Mouse (Mus musculus): ENCODE data around the gene Klhl36. TPM values are rescaled to one million over a fixed set of nuclear protein-coding genes. Genes with fewer than 3 reads are reported as not detected.
A peak's percentile ranks its signal among the peaks of the same experiment; 100 is the strongest.
"Not testable (repeated sequence)": the region's sequence is repeated elsewhere in the genome, so short reads cannot be mapped to it uniquely, and the experiment has no call there.

Klhl36 gene
- polyA plus RNA-seq, 1 experiment from 2014 or later = 10.2 TPM

- Histone ChIP-seq H3K27me3 (ENCODE audit: control insufficient read depth, insufficient read depth, low read length) (no peaks in the 10 kb centered on the region), H3K4me1 (ENCODE audit: control insufficient read depth, insufficient read depth, low read length) (peaks cover 33% of the 10 kb centered on the region), H3K4me2 (peak overlapping the region; percentile 84), H3K9me3 (ENCODE audit: control insufficient read depth, low read length) (no peaks in the 10 kb centered on the region), H3K9ac (ENCODE audit: low read length) (peak overlapping the region; percentile 70), H3K36me3 (ENCODE audit: control insufficient read depth, insufficient read depth, low read length) (no peaks in the 10 kb centered on the region), H3K27ac (ENCODE audit: low read depth, low read length) (peak overlapping the region; percentile 44), H3K4me3 (ENCODE audit: low read depth, low read length) (peak overlapping the region; percentile 68)
- ATAC-seq (ENCODE audit: low FRiP score) (peak; percentile 41), DNase-seq (ENCODE audit: low spot score, missing footprints) (peak; percentile 92)
- 12% methylated on average over 14 of the region's 14 CpGs for WGBS
Measured at GRCm38 (mm10) chr8:119839419-119840021, 22.5 kb upstream of the Klhl36 start.

DNA sequence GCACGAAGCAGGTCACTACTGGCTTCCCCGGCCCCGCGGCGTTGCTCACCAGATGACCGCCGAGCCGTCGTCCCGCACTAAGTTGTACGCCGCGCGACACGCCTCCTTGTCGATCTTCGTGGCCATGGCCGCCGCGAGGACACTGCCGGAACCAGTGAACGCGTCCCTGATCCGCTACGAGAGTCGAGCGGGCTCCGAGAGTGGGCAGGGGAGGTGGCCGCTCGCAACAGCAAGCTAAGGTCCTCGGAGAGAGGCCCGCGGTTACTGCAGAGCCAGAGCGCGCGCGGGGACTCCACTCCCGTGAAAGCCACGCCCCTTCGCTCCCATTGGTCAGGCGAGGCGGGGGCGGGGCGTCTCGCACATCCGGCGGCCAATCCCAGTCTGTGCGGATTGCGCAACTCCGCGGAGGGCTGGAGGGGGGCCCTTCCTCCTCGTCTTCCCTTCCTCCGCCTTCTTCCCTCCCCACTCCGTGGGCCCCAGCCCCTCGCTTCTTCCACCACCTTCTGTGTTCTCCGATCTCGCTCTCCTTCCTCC is 21.7 kb upstream of the Klhl36 start, which contains the start of gene Cotl1:
Cotl1 (minus strand) TSS at position 270 of the 534 bp plus-strand sequence.
- DNase-seq (ENCODE audit: low spot score, missing footprints) (peak; percentile 99), ATAC-seq (ENCODE audit: low FRiP score) (peak; percentile 92)
- Histone ChIP-seq H3K9ac (ENCODE audit: low read length) (peak within 1 kb of the TSS; percentile 70), H3K9me3 (ENCODE audit: control insufficient read depth, low read length) (no peaks in the 10 kb centered on the region), H3K4me1 (ENCODE audit: control insufficient read depth, insufficient read depth, low read length) (peaks cover 33% of the 10 kb centered on the region), H3K4me2 (peak within 1 kb of the TSS; percentile 84), H3K27me3 (ENCODE audit: control insufficient read depth, insufficient read depth, low read length) (no peaks in the 10 kb centered on the region), H3K36me3 (ENCODE audit: control insufficient read depth, insufficient read depth, low read length) (no peaks in the 10 kb centered on the region), H3K27ac (ENCODE audit: low read depth, low read length) (peak within 1 kb of the TSS; percentile 44), H3K4me3 (ENCODE audit: low read depth, low read length) (peak within 1 kb of the TSS; percentile 68)
- under 1% methylated on average over 57 of the region's 57 CpGs for WGBS

DNA sequence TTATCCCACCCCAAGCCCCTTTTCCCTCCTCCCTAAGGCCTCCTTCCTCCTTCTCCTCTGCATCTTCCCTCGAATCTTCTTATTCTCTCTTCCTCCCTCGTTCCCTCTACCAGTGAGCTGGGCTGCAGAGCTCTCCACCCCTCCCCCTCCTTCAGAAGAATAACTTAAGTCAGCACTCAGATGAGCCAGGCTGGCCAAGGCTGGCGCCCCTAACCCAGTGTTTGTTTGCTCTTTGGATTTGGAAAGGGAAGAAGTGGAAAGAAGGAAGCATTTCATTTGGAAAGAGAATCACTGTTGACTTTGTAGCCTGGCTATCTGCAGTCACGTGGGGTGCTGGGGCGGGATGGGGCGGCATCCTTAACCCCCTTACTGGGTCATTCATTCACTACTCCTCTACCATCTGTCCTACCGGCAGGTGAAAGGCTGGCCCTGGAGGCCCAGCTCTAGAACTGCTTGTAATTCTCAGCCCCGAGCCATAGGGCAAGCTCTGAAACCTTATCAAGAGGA is 21.1 kb upstream of the Klhl36 start:
- WGBS = 8% methylated on average over 8 of the region's 8 CpGs

DNA sequence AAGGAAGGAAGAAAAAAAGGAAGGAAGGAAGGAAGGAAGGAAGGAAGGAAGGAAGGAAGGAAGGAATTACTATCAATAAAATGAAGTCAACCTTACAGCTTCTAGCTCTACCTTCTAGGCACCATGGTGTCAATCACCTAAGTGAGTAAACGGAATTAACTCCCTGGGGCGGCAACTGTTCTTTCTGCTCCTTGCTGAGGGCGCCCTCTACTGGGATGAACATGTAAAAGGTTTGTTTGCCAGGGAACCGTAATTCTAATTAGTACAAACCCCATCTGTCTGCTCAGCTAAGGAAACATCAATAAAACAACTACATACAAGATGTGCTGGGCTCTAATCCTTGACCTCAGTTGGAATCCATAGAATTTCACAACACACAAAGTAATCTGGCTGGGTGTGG is 18.6 kb upstream of the Klhl36 start:
- Histone ChIP-seq H3K27ac (ENCODE audit: low read depth, low read length) (no peak overlapping the region), H3K4me3 (ENCODE audit: low read depth, low read length) (no peak overlapping the region), H3K4me2 (no peak overlapping the region), H3K36me3 (ENCODE audit: control insufficient read depth, insufficient read depth, low read length) (no peaks in the 10 kb centered on the region), H3K9me3 (ENCODE audit: control insufficient read depth, low read length) (no peaks in the 10 kb centered on the region), H3K4me1 (ENCODE audit: control insufficient read depth, insufficient read depth, low read length) (peaks cover 21% of the 10 kb centered on the region), H3K9ac (ENCODE audit: low read length) (no peak overlapping the region), H3K27me3 (ENCODE audit: control insufficient read depth, insufficient read depth, low read length) (no peaks in the 10 kb centered on the region)
- WGBS = 2% methylated on average over 4 of the region's 4 CpGs
- peak; percentile 97 for DNase-seq (ENCODE audit: low spot score, missing footprints)
- no peak for ATAC-seq (ENCODE audit: low FRiP score)

More for the DNA sequence above, 21.1 kb upstream of the Klhl36 start:
- H3K9me3 ChIP-seq (ENCODE audit: control insufficient read depth, low read length) = no peaks in the 10 kb centered on the region
- H3K4me1 ChIP-seq (ENCODE audit: control insufficient read depth, insufficient read depth, low read length) = peaks cover 33% of the 10 kb centered on the region
- peak overlapping the region; percentile 28; the same call in 1 of the 2 replicates for H3K27ac ChIP-seq (ENCODE audit: low read depth, low read length)
- H3K27me3 ChIP-seq (ENCODE audit: control insufficient read depth, insufficient read depth, low read length) = no peaks in the 10 kb centered on the region
- no peaks in the 10 kb centered on the region for H3K36me3 ChIP-seq (ENCODE audit: control insufficient read depth, insufficient read depth, low read length)
- peak overlapping the region; percentile 84 for H3K4me2 ChIP-seq
- H3K4me3 ChIP-seq (ENCODE audit: low read depth, low read length) = peak overlapping the region; percentile 68
- ATAC-seq (ENCODE audit: low FRiP score) = peak; percentile 60
- peak; percentile 92 for DNase-seq (ENCODE audit: low spot score, missing footprints)
- peak overlapping the region; percentile 70 for H3K9ac ChIP-seq (ENCODE audit: low read length)

- ATAC-seq (ENCODE audit: low FRiP score) = no peak
- Histone ChIP-seq H3K9me3 (ENCODE audit: control insufficient read depth, low read length) (peaks cover 3% of the 10 kb centered on the region; the same call in 1 of the 2 replicates), H3K4me2 (no peak overlapping the region), H3K27me3 (ENCODE audit: control insufficient read depth, insufficient read depth, low read length) (no peaks in the 10 kb centered on the region), H3K4me1 (ENCODE audit: control insufficient read depth, insufficient read depth, low read length) (peaks cover 12% of the 10 kb centered on the region), H3K27ac (ENCODE audit: low read depth, low read length) (no peak overlapping the region), H3K36me3 (ENCODE audit: control insufficient read depth, insufficient read depth, low read length) (no peaks in the 10 kb centered on the region), H3K4me3 (ENCODE audit: low read depth, low read length) (no peak overlapping the region), H3K9ac (ENCODE audit: low read length) (no peak overlapping the region)
- no peak for DNase-seq (ENCODE audit: low spot score, missing footprints)
- 54% methylated on average over 8 of the region's 8 CpGs for WGBS
Measured at GRCm38 (mm10) chr8:119844577-119844976, 17.5 kb upstream of the Klhl36 start.

DNA sequence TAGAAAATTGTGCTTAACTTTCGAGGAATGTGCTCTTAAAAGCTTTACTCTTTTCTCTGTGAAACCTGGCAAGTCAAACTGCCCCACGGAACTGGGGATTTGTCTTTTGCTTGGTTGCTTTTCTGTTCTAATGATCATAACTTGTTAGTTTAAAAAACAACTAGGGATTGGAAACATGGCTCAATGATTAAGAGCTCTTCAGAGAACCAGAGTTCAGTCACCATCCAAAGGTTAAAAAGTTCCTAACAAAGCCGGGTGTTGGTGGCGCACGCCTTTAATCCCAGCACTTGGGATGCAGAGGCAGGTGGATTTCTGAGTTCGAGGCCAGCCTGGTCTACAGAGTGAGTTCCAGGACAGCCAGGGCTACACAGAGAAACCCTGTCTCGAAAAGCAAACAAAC is 16.3 kb upstream of the Klhl36 start:
- H3K4me1 ChIP-seq (ENCODE audit: control insufficient read depth, insufficient read depth, low read length); H3K4me3 ChIP-seq (ENCODE audit: low read depth, low read length); H3K27ac ChIP-seq (ENCODE audit: low read depth, low read length); H3K9me3 ChIP-seq (ENCODE audit: control insufficient read depth, low read length); H3K4me2 ChIP-seq; H3K36me3 ChIP-seq (ENCODE audit: control insufficient read depth, insufficient read depth, low read length); DNase-seq (ENCODE audit: low spot score, missing footprints); ATAC-seq (ENCODE audit: low FRiP score); H3K27me3 ChIP-seq (ENCODE audit: control insufficient read depth, insufficient read depth, low read length); H3K9ac ChIP-seq (ENCODE audit: low read length): not testable (repeated sequence)
- 85% methylated on average over 7 of the region's 7 CpGs for WGBS

GRCm38 (mm10) chr8:119847232-119847922 is 14.7 kb upstream of the Klhl36 start:
- H3K27me3 ChIP-seq (ENCODE audit: control insufficient read depth, insufficient read depth, low read length) = no peaks in the 10 kb centered on the region
- no peaks in the 10 kb centered on the region for H3K4me1 ChIP-seq (ENCODE audit: control insufficient read depth, insufficient read depth, low read length)
- no peak overlapping the region for H3K9ac ChIP-seq (ENCODE audit: low read length)
- peaks cover 3% of the 10 kb centered on the region; the same call in 1 of the 2 replicates for H3K9me3 ChIP-seq (ENCODE audit: control insufficient read depth, low read length)
- H3K4me2 ChIP-seq = no peak overlapping the region
- no peaks in the 10 kb centered on the region for H3K36me3 ChIP-seq (ENCODE audit: control insufficient read depth, insufficient read depth, low read length)
- WGBS = 88% methylated on average over 16 of the region's 16 CpGs
- no peak overlapping the region for H3K4me3 ChIP-seq (ENCODE audit: low read depth, low read length)
- no peak overlapping the region for H3K27ac ChIP-seq (ENCODE audit: low read depth, low read length)
- DNase-seq (ENCODE audit: low spot score, missing footprints) (no peak), ATAC-seq (ENCODE audit: low FRiP score) (no peak)

- Histone ChIP-seq H3K9ac (ENCODE audit: low read length) (no peak overlapping the region), H3K9me3 (ENCODE audit: control insufficient read depth, low read length) (peaks cover 3% of the 10 kb centered on the region; the same call in 1 of the 2 replicates), H3K36me3 (ENCODE audit: control insufficient read depth, insufficient read depth, low read length) (no peaks in the 10 kb centered on the region), H3K27ac (ENCODE audit: low read depth, low read length) (no peak overlapping the region), H3K4me2 (no peak overlapping the region), H3K27me3 (ENCODE audit: control insufficient read depth, insufficient read depth, low read length) (no peaks in the 10 kb centered on the region), H3K4me1 (ENCODE audit: control insufficient read depth, insufficient read depth, low read length) (no peaks in the 10 kb centered on the region), H3K4me3 (ENCODE audit: low read depth, low read length) (no peak overlapping the region)
- ATAC-seq (ENCODE audit: low FRiP score) (no peak), DNase-seq (ENCODE audit: low spot score, missing footprints) (no peak)
- WGBS = 45% methylated on average over 8 of the region's 8 CpGs
Measured at GRCm38 (mm10) chr8:119853521-119853920, 8.5 kb upstream of the Klhl36 start.

DNA sequence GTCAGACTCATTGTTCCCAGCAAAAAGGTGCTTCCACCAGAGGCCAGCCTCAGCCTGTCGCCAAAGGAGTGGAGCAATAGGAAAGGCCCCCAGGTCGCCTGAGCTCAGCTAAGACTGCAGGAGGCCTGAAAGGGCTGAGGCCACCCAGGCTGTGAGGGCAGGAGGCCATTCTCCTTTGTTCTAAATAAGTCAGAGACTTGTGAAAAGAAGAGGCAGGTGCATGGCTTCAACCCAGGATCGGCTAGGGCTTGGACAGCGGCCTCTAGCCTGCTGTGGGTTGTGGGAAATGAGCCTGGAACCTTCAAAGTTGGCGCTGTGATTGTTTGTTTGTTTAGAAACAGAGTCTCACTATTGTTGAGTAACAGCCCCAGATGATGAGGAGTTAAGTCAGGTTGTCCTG is 8.0 kb upstream of the Klhl36 start:
- no peak overlapping the region for H3K4me2 ChIP-seq
- H3K27ac ChIP-seq (ENCODE audit: low read depth, low read length) = no peak overlapping the region
- H3K4me3 ChIP-seq (ENCODE audit: low read depth, low read length) = no peak overlapping the region
- no peaks in the 10 kb centered on the region for H3K27me3 ChIP-seq (ENCODE audit: control insufficient read depth, insufficient read depth, low read length)
- H3K9me3 ChIP-seq (ENCODE audit: control insufficient read depth, low read length) = peaks cover 2% of the 10 kb centered on the region; the same call in 1 of the 2 replicates
- ATAC-seq (ENCODE audit: low FRiP score) (0 out of 2 replicates have a peak, but pooled peaks have one; percentile 30), DNase-seq (ENCODE audit: low spot score, missing footprints) (no peak)
- H3K36me3 ChIP-seq (ENCODE audit: control insufficient read depth, insufficient read depth, low read length) = no peaks in the 10 kb centered on the region
- 27% methylated on average over 5 of the region's 5 CpGs for WGBS
- H3K4me1 ChIP-seq (ENCODE audit: control insufficient read depth, insufficient read depth, low read length) = no peaks in the 10 kb centered on the region
- no peak overlapping the region for H3K9ac ChIP-seq (ENCODE audit: low read length)

Data from midbrain, embryonic 11.5 days (tissue).